10 mouse cellular contexts compared by ENCODE assay signal in genomic region chr19:41618153-41618657, GRCm38 (mm10). TPM values are rescaled to one million over a fixed set of nuclear protein-coding genes. Genes with fewer than 3 reads are reported as not detected.
DNase-seq lines count a peak whose midpoint lies in the region; ATAC-seq and TF ChIP-seq lines count a peak whose summit lies in the region.
"Had no signal": no experiment of that assay in that cellular context is flagged by ENCODE, and none has a peak within 500 bp of the region (broad histone marks: within the 10 kb centered on the region; RNA-seq: fewer than 3 reads in every experiment).

No protein-coding gene starts in this region.

- no peaks in the 10 kb centered on the region for H3K36me3 ChIP-seq in forebrain, embryonic 16.5 days (ENCODE audit: control insufficient read depth, insufficient read depth)
- no peaks in the 10 kb centered on the region for H3K36me3 ChIP-seq in neural tube, embryonic 12.5 days
- H3K36me3 ChIP-seq: limb, embryonic 15.5 days had no signal

- TF ChIP-seq POLR2A in brain, embryonic 14.5 days (IDR thresholded peaks at IDR 0.05; ENCODE audit: borderline replicate concordance, extremely low read depth, insufficient read depth, insufficient read length, poor library complexity, severe bottlenecking) = no peak

- ATAC-seq in forebrain, embryonic 16.5 days = peak; percentile 55
- ATAC-seq in neural tube, embryonic 12.5 days (ENCODE audit: low FRiP score, low read depth) = peak; percentile 70
- ATAC-seq: intestine, embryonic 16.5 days had no signal

- no peak overlapping the region for H3K4me3 ChIP-seq in forebrain, embryonic 16.5 days (replicated peaks; ENCODE audit: low read length)
- no peak overlapping the region for H3K4me3 ChIP-seq in neural tube, embryonic 12.5 days
- H3K4me3 ChIP-seq: limb, embryonic 15.5 days had no signal

- H3K4me1 ChIP-seq in forebrain, embryonic 16.5 days (replicated peaks; ENCODE audit: control insufficient read depth, insufficient read depth, low read length) = peaks cover 22% of the 10 kb centered on the region
- H3K4me1 ChIP-seq in neural tube, embryonic 12.5 days = peaks cover 29% of the 10 kb centered on the region

- no peak overlapping the region for H3K27ac ChIP-seq in forebrain, embryonic 16.5 days (ENCODE audit: low read length)
- peak overlapping the region; percentile 7; the same call in 1 of the 2 replicates for H3K27ac ChIP-seq in neural tube, embryonic 12.5 days
- H3K27ac ChIP-seq: limb, embryonic 15.5 days had no signal

- intact Hi-C loops in left cerebral cortex, postnatal 4 days (cut with DNase I) = no loop called here

- DNase-seq in left cerebral cortex, postnatal 4 days = peak; percentile 71
- DNase-seq in left cerebral cortex, adult 11 months (ENCODE audit: low spot score) = no peak
- peak; percentile 93 for DNase-seq in brain, embryonic 14.5 days (ENCODE audit: low read depth)
- DNase-seq in adrenal gland, adult 18-20 months (ENCODE audit: low spot score in 2 of 2) = no peak
- no peak for DNase-seq in lung, postnatal 25 days (ENCODE audit: low spot score)
- DNase-seq: right cerebral cortex, postnatal 4 days had no signal

- no peak overlapping the region for H3K4me2 ChIP-seq in forebrain, embryonic 16.5 days (ENCODE audit: low read length)
- peak overlapping the region; percentile 14; the same call in 1 of the 2 replicates for H3K4me2 ChIP-seq in neural tube, embryonic 12.5 days (replicated peaks)
- H3K4me2 ChIP-seq: limb, embryonic 15.5 days had no signal

- no peaks in the 10 kb centered on the region for H3K27me3 ChIP-seq in forebrain, embryonic 16.5 days (replicated peaks; ENCODE audit: control insufficient read depth, insufficient read depth, low read length)
- 0 out of 2 replicates have a peak, but pooled peaks cover 10% of the 10 kb centered on the region for H3K27me3 ChIP-seq in neural tube, embryonic 12.5 days (replicated peaks)

- no peak for TF ChIP-seq CTCF in brain, embryonic 14.5 days (IDR thresholded peaks at IDR 0.05; ENCODE audit: borderline replicate concordance, extremely low read depth, insufficient read depth, insufficient read length)

- H3K9me3 ChIP-seq in forebrain, embryonic 16.5 days (ENCODE audit: control insufficient read depth, low read length) = no peaks in the 10 kb centered on the region
- no peaks in the 10 kb centered on the region for H3K9me3 ChIP-seq in neural tube, embryonic 12.5 days
- H3K9me3 ChIP-seq: limb, embryonic 15.5 days had no signal

- 26% methylated on average over 6 of the region's 6 CpGs for WGBS in forebrain, embryonic 16.5 days
- 44% methylated on average over 6 of the region's 6 CpGs for WGBS in neural tube, embryonic 12.5 days

- no peak overlapping the region for H3K9ac ChIP-seq in forebrain, embryonic 16.5 days (replicated peaks; ENCODE audit: low read depth, low read length)
- no peak overlapping the region for H3K9ac ChIP-seq in neural tube, embryonic 12.5 days
- H3K9ac ChIP-seq: limb, embryonic 15.5 days had no signal

RNA-seq across cellular contexts. Expression of gene Gm340, which starts 36.0 kb away (rescaled TPM):
- total RNA-seq in left cerebral cortex, postnatal 4 days (2021) = 10 to 100 TPM; 14.1 to 15.9 TPM
- polyA plus RNA-seq in brain, embryonic 14.5 days (2012; rRNA removed) = 1.8 and 3.2 TPM in 2 replicates
- 2.7 and 3.3 TPM in 2 replicates for polyA plus RNA-seq in forebrain, embryonic 16.5 days (2015; fragmentation: Nextera tagmentation; extraction: Ambion mirVana)
- polyA plus RNA-seq in neural tube, embryonic 12.5 days (2016; fragmentation: Nextera tagmentation; extraction: Ambion mirVana) = 3.1 and 3.4 TPM in 2 replicates
- total RNA-seq in adrenal gland, adult 18-20 months (2021) = 10 to 100 TPM; 12.6 to 12.9 TPM

Comparison
In these comparisons a context has a peak if more than half of its experiments do, and no peak if none do; other contexts are left out.
1. DNase-seq: peak in left cerebral cortex, postnatal 4 days (single experiment) and brain, embryonic 14.5 days (single experiment); none in left cerebral cortex, adult 11 months (single experiment), adrenal gland, adult 18-20 months (0 of 2) and lung, postnatal 25 days (single experiment).